Mouse (Mus musculus): ENCODE measurements at regions not wholly inside any gene's neighbourhood (a gene's known extent, or its start where the extent isn't known, plus 50 kb on each side); places are given as distances from the start of the nearest gene placed in this dataset.
"Not testable (repeated sequence)": the region's sequence is repeated elsewhere in the genome, so short reads cannot be mapped to it uniquely, and the experiment has no call there.

DNA sequence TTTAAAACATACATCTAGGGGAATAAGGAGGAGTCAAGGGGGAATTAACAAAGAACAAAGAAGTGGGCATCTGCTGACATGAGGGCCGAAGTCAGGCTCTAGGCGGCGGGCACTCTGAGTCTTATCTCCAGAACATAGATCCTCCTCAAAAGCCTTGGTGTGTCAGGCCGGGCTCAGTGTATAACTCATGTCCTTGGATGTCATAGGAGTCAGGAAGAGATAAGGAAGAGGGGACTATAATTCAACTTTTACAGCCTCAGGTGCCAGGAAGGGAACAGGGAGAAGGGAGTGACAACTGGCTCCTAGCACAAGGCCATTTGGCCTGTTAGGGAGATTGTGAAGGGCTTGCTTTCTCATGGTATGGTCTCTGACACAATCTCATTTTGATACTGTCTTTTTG, 185.9 kb upstream of the Ube2e2 start:
- DNase-seq (ENCODE audit: low spot score) = not testable (repeated sequence)

DNA sequence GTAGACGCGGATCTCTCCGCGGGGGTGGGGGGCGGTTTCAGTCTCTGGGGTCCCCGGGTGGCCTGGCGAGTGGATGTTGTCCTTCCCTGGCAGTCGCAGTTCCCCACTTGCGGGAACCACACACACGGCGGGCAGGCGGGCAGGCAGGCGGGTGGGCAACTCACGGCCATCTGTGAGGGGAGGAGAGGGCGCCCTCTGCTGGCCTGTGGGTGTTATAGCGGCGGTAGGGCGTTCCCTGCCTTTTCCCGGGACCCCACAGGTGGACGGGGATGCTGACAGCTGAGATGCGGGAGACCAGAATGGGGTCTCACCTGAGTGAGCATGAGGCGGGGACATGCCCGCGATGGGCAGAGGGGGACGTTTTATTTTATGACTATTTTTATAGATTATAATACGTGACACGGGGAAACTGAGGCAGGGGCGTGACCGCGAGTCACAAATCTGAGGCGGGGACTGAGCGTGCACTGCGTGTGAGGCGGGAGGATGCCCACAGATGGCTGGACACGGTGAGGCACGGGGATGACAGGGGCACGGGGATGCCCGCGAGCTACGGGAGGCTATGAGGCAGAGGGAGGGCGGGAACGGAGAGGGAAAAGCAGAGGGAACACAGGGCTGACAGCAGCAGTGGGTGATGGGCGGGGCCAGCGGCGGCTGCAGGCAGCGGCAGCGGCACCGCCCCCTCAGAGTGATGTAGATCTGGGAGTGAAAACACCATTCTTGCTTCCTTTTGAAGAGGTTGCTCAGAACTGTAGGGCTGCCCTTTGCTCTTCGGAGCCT, 148.1 kb upstream of the Ube2e2 start:
- DNase-seq (ENCODE audit: low spot score) = peak; percentile 62

DNA sequence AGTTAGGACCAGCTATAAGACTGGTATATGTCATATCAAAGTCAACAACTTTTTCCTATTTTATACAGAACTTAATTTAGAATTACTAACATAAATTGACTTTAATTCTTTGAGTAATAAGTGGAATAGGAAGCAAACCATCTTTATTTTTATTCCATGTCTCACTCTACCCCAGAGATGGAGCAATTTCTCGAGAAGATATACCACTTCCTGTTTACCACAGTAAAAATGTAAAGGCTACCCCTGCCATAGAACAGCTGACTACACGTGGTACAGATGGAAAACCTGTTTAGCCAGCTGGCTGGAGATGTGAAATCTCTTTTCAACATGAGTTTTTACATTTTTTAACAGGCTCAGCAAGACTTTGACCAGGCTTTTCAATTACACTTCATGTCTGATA, 126.0 kb upstream of the Ube2e2 start:
- no peak for DNase-seq (ENCODE audit: low spot score)

DNA sequence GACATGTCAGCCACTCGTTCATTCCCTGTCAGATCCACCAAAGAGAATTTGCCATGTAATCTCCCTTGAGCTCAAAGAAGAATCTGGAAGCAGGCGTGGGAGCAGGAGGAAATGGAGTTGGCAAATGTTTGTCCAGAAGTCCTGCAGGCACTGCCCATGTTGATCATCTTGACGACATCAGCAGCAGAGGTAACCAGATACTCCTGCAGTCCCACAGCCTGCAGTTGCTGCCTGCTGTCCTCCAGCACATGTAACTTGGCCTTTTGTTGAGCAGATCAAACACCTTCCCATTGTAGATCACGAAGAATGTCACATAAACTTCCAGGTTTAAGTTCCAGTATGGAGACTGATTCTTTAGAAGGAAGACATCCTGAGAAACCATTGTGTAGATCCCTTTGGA, 121.3 kb upstream of the Ube2e2 start:
- DNase-seq (ENCODE audit: low spot score) = no peak

DNA sequence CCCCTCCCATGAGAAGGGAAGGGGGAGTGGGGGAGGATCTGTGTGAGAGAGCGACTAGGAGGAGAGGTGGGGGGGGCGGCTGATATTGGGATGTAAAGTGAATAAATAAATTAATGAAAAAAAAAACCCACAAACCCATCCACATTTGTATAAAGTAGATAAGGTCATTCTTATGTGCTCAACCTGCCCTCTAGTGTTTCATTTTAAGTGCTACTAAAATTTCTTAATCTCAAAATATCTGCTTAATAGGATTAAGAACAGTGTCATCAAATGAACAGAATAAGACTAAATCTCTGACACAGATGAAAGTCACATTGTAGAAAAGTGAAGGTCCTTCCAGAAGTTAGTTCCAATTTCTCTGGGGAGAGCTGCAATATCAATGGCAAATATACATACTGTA, 119.5 kb upstream of the Ube2e2 start:
- DNase-seq (ENCODE audit: low spot score) = not testable (repeated sequence)

DNA sequence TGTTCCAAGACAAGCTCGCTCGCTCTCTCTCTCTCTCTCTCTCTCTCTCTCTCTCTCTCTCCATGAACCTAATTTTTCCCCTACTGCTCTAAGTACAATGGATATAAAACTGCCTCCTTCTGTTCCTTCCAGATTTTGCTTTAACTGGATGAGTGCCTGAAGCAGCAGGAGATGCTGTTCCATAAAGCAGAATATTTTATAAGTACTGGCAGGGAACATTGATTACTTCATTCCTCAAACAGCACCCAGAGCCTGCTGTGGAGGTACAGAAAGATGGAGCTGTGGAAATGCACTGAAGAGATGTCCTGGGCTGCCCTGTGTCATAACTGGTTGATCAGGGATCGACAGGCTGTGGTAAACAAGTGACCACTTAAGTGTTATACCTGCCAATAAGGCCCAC, 89.8 kb upstream of the Ube2e2 start:
- DNase-seq (ENCODE audit: low spot score) = no peak

DNA sequence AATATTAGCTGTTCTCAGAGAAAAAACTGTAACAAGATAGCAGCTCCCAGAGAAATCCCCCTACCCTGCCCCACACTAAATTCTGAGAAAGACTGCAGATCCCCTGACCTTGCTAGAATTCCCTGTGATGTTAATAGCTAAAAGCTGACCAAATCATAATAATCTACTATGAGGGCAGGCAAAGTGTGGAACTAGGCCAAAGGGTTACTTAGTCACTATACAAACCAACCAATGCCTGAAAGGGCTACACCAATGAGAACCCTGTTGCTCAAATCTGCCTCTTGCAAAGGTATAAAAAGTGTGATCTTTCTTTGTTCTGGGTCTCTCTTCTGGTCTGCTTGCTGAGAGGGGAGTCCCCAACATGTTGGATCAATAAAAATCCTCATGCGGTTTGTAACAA, 69.8 kb upstream of the Ube2e2 start:
- no peak for DNase-seq (ENCODE audit: low spot score)

DNA sequence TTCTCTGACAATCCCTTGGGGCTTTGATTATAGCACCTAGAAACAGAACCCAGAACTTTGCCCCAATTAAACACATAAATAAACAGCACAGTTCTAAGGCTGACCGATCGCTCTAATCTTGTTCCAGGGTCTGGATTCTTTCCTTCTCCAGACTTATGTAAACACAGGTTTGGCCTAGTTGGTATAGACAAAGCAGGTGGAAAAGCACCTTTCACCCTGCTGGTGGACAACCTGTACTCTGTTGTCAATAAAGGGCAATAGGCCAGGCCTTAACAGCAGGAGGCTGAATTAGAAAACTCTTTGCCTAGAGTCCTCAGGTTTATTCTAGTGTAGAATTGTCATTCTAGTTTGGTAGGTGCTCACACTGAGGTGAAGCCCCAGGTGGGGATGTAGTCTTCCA, 69.2 kb upstream of the Ube2e2 start:
- DNase-seq (ENCODE audit: low spot score) = no peak
